Mouse (Mus musculus) liver, embryonic 12.5 days (tissue): Measurements from ENCODE around the gene Spag6. TPM values are rescaled to one million over a fixed set of nuclear protein-coding genes. Genes with fewer than 3 reads are reported as not detected.

ENCODE experiments used
- ATAC-seq: fragments of 200-750 bp; cut with Nextera tagmentation; 2 replicates; pipeline ENCODE4 v1.8.0; 2017; ENCODE audit warnings: moderate number of reproducible peaks, mild to moderate bottlenecking, moderate library complexity
- H3K27ac ChIP-seq: fragments of 300-500 bp; sonication (generic); 2 replicates; pipeline ENCODE4 v1.5.1; 2016; ENCODE audit warnings: mild to moderate bottlenecking
- H3K27me3 ChIP-seq: fragments of 300-500 bp; sonication (generic); replicated peaks from 2 replicates; pipeline ENCODE4 v1.6.1; 2016; ENCODE audit warnings: mild to moderate bottlenecking, moderate library complexity
- H3K36me3 ChIP-seq: fragments of 300-500 bp; sonication (generic); 2 replicates; pipeline ENCODE4 v1.6.1; 2016; ENCODE audit warnings: mild to moderate bottlenecking, moderate library complexity
- H3K4me1 ChIP-seq: fragments of 300-500 bp; sonication (generic); 2 replicates; pipeline ENCODE4 v1.6.1; 2016
- H3K4me2 ChIP-seq: fragments of 300-500 bp; sonication (generic); 2 replicates; pipeline ENCODE4 v1.6.1; 2016; ENCODE audit warnings: mild to moderate bottlenecking, moderate library complexity
- H3K4me3 ChIP-seq: fragments of 300-500 bp; sonication (generic); 2 replicates; pipeline ENCODE4 v1.5.1; 2016; ENCODE audit warnings: mild to moderate bottlenecking, moderate library complexity
- H3K9ac ChIP-seq: fragments of 300-500 bp; sonication (generic); 2 replicates; pipeline ENCODE4 v1.6.1; 2016; ENCODE audit warnings: mild to moderate bottlenecking, moderate library complexity
- H3K9me3 ChIP-seq: fragments of 300-500 bp; sonication (generic); replicated peaks from 2 replicates; pipeline ENCODE4 v1.6.1; 2016; ENCODE audit warnings: mild to moderate bottlenecking, moderate library complexity
- WGBS: fragments of 180-500 bp; shearing (Covaris S2); methylation state at CpG from one replicate; pipeline ENCODE4 v1.1.7; 2016; ENCODE audit not compliant: insufficient replicate concordance; 5-methylcytosine and 5-hydroxymethylcytosine counted together
- polyA plus RNA-seq: library from polyadenylated mRNA; unstranded; fragments of >200 nt; fragmentation: Nextera tagmentation; extraction: Ambion mirVana; gene quantifications from 2 replicates; pipeline ENCODE4 v1.2.1, GENCODE M21; 2016

The Spag6 gene
- polyA plus RNA-seq, 1 experiment from 2014 or later = not detected

DNA sequence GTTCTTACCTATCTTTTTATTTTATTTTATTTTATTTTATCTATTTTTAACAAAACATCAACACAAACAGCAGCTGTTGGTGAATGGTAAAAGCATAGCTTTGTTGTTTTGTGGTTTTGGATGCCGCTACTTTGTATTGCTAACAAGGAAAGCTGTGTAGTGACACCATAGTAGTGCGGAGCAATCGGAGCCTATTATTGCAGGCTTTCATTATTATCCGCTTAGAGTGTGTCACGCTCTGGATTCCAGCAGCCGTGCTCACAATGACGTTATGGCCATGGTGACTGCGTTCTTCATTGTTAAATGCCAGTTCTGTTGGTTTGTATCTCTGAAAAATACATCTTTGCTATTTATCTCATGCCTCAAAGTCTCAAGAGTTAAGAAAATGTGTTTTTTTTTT is 103.9 kb downstream of the Spag6 start:
- Histone ChIP-seq H3K4me3 (no peak overlapping the region), H3K9ac (no peak overlapping the region), H3K27me3 (peaks cover 69% of the 10 kb centered on the region), H3K36me3 (no peaks in the 10 kb centered on the region), H3K4me1 (no peaks in the 10 kb centered on the region), H3K4me2 (no peak overlapping the region), H3K9me3 (no peaks in the 10 kb centered on the region), H3K27ac (no peak overlapping the region)
- 74% methylated on average over 8 of the region's 8 CpGs for WGBS
- ATAC-seq = no peak

DNA sequence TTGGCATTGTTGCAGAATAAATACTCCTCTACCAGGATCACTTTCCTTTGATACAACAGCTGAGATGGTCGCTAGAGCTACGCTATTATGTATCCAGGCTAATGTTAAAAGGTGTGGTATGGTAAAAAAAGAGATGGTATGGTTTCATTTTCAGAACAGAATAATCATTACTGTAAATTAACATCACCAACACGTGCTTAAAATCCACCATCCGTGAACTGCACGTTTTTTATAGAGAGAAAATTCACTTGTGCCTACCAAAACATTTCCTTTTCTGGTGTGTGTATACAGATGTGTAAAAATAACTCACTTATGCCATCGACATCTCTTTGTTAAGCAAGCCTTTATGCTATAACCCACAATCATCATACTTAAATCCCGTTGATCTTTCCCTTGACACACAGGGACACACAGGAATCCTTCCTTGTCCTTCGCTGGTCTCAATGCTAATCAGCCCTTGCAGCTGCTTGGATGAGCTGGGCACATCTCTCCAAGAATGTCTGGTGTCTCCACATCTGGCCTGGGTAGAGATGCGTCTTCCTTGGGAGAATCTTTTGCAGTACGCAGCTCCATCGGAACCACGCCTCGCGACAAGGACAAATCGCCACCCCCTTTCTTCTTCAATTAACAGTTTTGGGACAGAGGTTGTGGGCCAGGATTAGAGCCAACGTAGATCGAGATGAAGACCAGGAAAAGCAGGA is 105.6 kb downstream of the Spag6 start:
- no peak for ATAC-seq
- Histone ChIP-seq H3K9me3 (no peaks in the 10 kb centered on the region), H3K27me3 (peaks cover 82% of the 10 kb centered on the region), H3K4me3 (peak overlapping the region; percentile 34), H3K4me1 (no peaks in the 10 kb centered on the region), H3K9ac (no peak overlapping the region), H3K36me3 (no peaks in the 10 kb centered on the region), H3K27ac (no peak overlapping the region), H3K4me2 (peak overlapping the region; percentile 50)
- WGBS = 13% methylated on average over 17 of the region's 17 CpGs

Other genes starting within 250 kb of the Spag6 start
- 102 TPM in 2 replicates for gene Commd3, start 21.6 kb upstream of the Spag6 start, polyA plus RNA-seq
- 9.5 and 9.7 TPM in 2 replicates for gene Bmi1, start 17.0 kb upstream of the Spag6 start, polyA plus RNA-seq